Mouse (Mus musculus) lung, postnatal 0 days (tissue): Measurements from ENCODE around the gene Nelfb.

ENCODE experiments used
- CTCF ChIP-seq: IDR thresholded peaks from 2 replicates; pipeline ENCODE4 v1.5.1; 2016; ENCODE audit warnings: antibody characterized with exemption, mild to moderate bottlenecking
- EP300 ChIP-seq: IDR thresholded peaks from 2 replicates; pipeline ENCODE4 v1.6.1; 2016; ENCODE audit warnings: antibody characterized with exemption, mild to moderate bottlenecking, control low read depth

DNA sequence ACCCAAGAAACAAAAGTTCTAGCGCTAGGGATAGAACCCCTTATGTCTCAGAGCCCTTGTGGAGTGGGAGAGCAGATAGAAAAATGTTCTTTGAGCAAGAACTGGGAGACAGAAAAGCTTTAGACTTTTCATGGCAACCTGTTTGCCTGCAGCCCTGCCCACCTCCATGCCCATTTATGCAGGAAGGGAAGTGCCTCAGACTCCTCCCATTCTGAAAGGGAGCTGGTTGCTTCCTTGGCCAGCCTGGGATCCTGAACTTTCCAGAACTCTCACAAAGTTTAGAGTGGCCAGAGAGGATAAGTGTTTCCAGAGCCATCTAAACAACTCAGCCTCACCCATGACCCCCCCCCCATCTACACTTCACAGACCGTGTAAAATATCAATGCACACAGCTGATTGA is 14.1 kb downstream of the Nelfb start:
- TF ChIP-seq CTCF (no peak; the same call in 1 of the 2 replicates), EP300 (no peak)
